18 mouse cellular contexts compared by ENCODE assay signal in genomic region chr11:49704804-49705203, GRCm38 (mm10). TPM values are rescaled to one million over a fixed set of nuclear protein-coding genes. Genes with fewer than 3 reads are reported as not detected.
"Had no signal": no experiment of that assay in that cellular context is flagged by ENCODE, and none has a peak within 500 bp of the region (broad histone marks: within the 10 kb centered on the region; RNA-seq: fewer than 3 reads in every experiment).

No protein-coding gene starts in this region.

- H3K4me3 ChIP-seq: layer of hippocampus, adult 2 months; limb, embryonic 12.5 days; liver, embryonic 13.5 days; lung, embryonic 15.5 days; megakaryocyte, embryonic 14.5 days; midbrain, embryonic 15.5 days; neural tube, embryonic 12.5 days had no signal

- H3K27ac ChIP-seq: kidney, postnatal 0 days; layer of hippocampus, adult 2 months; limb, embryonic 12.5 days; liver, embryonic 13.5 days; lung, embryonic 15.5 days; macrophage; midbrain, embryonic 15.5 days; neural tube, embryonic 12.5 days; stomach, postnatal 0 days had no signal

- DNase-seq: liver; liver, embryonic 13.5 days; liver, postnatal 0 days; lung, postnatal 14 days; right cerebral cortex, adult 18-20 months; thymus, postnatal 4 days had no signal

- H3K27me3 ChIP-seq: limb, embryonic 12.5 days; liver, embryonic 13.5 days; lung, embryonic 15.5 days; megakaryocyte, embryonic 14.5 days; midbrain, embryonic 15.5 days; neural tube, embryonic 12.5 days had no signal

RNA-seq across cellular contexts. Expression of gene Scgb3a1, which starts 41.4 kb away (rescaled TPM):
- total RNA-seq: layer of hippocampus, adult 2 months; monocyte, adult 5-6 weeks; neutrophil, adult 5-6 weeks had no signal
- polyA plus RNA-seq: kidney, postnatal 0 days; limb, embryonic 12.5 days; liver, embryonic 13.5 days; macrophage; midbrain, embryonic 11.5 days; midbrain, embryonic 15.5 days; neural tube, embryonic 12.5 days had no signal
